Mouse (Mus musculus) CD4-positive, CD25-positive, alpha-beta regulatory T cell, adult 4 months (primary cell): ENCODE measurements around the gene Radil. TPM values are rescaled to one million over a fixed set of nuclear protein-coding genes. Genes with fewer than 3 reads are reported as not detected.

Source experiments
- ATAC-seq: one replicate; pipeline ENCODE4 v1.8.0; 2017
- polyA plus RNA-seq, 2 experiments: library from polyadenylated mRNA; unstranded; fragments of 100-300 nt; shearing (Covaris generic); gene quantifications; one replicate each; pipeline ENCODE4 v1.2.1; 2017

Radil gene
- polyA plus RNA-seq, 2 experiments from 2014 or later = not detected

- ATAC-seq = no peak
Measured at GRCm38 (mm10) chr5:142537286-142537685, 13.6 kb downstream of the Radil start.

DNA sequence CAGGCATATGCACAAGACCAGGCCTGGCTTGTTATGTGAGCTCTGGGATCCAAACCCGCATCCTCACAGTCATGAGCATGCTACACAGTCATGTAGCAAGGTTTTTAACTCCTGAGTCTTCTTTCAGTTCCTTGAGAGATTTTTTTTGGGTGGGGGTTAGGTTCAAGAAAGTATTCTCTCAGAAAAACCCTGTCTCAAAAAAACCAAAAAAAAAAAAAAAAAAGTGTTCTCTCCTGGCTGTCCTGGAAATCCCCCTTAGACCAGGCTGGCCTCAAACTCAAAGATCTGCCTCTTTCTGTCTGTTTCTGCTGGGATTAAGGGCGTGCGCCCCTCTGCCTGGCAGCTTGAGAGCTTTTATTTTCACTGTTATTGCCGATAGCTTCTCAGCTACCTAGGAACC, 15.5 kb downstream of the Radil start:
- no peak for ATAC-seq

DNA sequence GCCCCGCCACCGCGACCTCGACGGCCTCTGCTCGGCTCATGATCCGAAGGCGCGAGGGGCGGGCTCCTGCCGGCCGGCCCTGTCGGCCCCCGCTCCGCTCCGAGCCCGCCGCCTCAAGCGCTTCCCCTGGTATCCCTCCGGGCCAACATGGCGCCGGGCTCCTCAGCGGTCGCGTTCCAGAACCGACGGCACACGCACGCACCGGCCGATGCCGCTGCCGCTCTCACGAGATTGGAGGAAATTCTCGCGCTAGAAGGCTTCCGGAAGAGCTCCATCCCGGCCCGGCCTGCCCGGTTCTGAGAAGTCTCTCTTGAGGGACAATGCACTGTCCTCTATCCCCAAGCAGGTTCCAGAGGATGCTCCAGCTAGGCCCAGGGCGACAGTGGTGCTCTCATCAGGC, 21.0 kb downstream of the Radil start, which contains the start of gene Papolb:
TSS of gene Papolb (minus strand) at position 162 of the 400 bp plus-strand sequence.
- ATAC-seq = no peak

GRCm38 (mm10) chr5:142524711-142525464, 26.0 kb downstream of the Radil start:
- no peak for ATAC-seq

DNA sequence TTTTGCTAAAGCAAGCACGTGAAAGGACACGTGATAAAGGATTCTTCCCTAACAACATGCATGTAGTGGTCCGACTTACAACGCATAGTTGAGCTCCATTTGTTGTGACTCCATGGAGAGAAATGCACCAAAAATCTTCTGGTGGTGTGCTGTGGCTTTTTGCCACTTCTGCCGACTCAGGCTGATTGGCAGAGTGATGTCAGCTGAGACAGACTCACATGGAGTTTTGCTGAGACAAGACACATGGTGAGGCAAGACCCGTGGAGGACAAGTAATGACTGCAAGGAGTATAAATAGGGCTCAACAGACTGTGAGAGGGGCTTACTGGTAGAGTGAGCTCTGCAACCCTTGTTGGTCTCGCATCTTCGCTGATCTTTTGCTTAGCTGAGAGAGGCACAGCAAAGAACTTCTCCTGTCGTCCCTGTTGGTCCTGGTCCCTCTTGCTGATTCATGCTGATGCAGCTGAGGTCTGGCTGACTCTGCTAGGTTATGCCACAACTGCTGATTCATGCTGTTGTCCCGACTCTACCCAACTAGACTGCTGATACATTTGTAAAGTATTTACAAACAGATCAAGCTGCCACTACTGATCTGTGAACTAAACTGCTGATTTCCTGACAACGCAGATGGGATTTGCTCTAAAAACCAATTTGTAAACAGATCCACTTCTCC, 29.6 kb downstream of the Radil start:
- ATAC-seq = no peak

- ATAC-seq = no peak
Measured at GRCm38 (mm10) chr5:142520360-142520759, 30.5 kb downstream of the Radil start.

DNA sequence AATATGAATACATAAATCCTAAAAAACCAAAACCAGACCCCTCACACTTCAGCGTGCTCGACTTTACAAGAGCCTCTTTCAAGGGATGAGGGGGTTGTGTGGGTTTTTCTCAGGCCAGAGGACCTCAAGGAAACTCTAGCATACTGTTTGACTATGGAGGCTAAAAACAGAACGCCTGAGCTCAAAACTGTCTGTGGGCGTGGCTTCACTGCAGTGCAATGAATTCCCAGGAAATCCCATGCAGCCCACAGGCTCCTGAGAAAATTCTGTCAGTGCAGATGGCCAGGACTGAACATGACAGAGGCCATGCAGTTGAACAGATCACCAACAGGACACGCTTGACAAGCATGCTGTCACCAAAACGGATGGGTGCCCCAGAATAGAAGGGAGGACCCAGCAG, 31.9 kb downstream of the Radil start:
- no peak for ATAC-seq

DNA sequence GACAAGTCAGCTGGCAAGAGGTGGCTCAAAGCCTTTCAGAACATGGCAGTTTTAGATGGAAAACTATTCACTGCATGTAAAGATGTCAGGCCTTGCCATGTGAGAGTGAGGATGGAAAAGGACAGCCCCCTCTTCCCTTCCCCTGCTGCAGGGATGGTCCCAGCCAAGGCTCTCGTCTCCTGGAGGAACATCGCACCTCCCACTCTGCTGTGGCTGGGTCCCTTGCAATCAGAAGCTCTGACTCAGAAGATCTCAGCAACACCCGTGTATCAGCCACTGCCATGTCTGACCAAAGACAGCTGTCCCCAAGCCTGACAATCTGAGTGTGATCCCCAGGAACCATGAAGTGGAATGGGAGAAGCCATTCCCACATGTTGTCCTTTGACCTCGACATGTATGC, 38.8 kb downstream of the Radil start:
- ATAC-seq = no peak

- ATAC-seq = no peak
Measured at GRCm38 (mm10) chr5:142510061-142510414, 40.9 kb downstream of the Radil start.

GRCm38 (mm10) chr5:142509141-142510060, 41.5 kb downstream of the Radil start:
- ATAC-seq = no peak

DNA sequence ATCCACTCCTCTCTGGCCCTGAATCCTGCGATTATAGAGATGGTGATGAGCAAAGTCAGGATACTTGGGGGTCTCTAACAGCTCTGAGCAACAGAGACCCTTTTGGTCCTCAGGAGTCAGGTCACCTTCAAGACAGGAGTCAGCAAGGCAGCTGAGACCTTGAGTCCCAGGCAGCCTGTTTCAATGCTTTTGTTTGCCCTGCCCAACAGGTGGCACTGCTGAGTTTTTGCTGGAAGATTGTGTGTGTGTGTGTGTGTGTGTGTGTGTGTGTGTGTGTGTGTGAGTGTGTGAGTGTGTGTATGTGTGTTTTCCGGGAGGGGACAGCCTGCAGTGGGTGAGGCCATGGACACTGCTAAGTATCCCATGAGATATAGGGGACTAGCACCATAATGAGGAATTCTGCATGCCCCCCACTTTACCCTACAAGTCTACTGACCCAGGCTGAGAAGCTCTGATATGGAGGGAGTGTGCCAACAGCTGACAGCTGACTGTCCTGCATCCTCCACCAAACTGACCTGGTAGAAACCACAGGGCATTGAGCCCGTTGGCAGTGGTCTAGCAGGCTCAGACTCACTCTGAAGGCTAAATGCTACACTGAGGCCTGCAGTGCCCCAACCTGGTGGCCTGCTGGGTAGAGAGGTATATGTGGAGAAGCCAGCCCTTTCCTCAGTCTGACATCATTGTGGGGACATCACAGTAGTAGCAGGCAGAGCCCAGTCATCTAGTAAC, 45.0 kb downstream of the Radil start:
- ATAC-seq = no peak

GRCm38 (mm10) chr5:142504175-142504574, 46.7 kb downstream of the Radil start:
- ATAC-seq = no peak

DNA sequence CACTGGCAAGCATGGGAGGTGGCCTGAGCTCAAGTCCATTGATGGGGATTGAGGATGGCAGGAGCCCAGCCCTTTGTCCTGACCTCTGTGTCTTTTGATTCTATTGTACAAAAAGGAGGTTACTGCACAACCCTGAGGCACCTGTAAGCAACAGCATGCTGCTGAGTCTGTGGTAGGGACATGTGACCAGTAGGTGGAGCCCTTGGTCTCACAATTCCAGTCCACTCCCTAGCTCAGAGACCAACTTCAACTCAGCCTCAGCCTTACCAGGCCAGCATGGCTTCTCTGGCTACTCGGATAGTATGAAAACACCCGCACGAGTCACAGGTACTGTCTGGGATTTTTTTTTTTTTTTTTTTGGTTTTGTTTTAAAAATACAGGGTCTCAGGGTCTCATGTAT, 48.5 kb downstream of the Radil start:
- no peak for ATAC-seq

DNA sequence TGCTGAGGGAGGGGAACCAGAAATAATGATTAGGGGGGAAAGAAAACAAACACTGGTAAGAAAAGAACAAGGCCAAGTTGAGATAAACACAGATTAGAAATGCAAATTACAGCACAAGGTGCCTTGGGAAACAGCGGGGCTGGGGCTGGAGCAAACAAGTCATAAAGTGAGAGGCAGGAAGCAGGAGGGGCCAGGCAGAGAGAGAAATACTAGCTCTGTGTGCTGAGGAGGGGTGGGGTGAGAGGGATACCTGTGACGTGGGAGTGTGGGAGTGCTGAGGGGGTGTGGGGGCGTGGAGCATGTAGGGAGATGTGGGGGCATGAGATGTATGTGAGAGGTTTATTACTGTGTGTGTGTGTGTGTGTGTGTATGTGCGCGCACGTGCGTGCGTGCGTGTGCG, 50.0 kb downstream of the Radil start:
- no peak for ATAC-seq

- ATAC-seq = no peak
Measured at GRCm38 (mm10) chr5:142498964-142499363, 51.9 kb downstream of the Radil start.

DNA sequence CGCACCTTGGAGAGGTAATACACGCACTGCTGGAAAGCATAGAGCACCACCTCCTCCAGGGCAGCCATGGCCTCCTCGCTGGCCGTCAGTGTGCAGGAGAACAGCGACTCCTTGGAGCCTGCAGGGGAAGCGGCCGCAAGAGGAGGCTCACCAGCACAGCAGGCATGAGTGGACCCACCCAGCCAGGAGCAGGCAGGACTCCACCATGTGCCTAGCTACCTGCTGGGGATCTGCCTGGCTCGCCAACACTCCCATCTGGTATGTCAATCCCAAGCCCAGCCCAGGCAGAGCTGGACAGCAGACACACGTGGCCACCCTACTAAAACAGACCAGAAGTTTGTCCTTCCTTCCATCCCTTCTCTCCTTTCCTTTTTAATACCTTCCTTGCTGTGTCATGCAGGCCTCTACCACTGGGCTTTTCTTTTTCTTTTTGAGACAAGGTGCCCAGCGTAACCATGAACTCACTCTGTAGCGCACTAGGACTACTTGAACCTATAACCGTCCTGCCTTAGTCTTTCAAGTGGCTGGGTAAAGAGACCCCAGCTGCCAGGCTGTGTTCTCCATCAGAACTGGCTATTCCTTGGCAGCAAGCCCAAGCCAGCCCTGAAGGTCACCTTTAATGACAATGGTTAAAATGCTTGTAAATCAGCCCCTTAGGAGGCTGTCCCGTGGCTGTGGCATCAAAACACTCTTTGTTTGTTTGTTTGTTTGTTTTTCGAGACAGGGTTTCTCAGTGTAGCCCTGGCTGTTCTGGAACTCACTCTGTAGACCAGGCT, 55.4 kb downstream of the Radil start:
- no peak for ATAC-seq

DNA sequence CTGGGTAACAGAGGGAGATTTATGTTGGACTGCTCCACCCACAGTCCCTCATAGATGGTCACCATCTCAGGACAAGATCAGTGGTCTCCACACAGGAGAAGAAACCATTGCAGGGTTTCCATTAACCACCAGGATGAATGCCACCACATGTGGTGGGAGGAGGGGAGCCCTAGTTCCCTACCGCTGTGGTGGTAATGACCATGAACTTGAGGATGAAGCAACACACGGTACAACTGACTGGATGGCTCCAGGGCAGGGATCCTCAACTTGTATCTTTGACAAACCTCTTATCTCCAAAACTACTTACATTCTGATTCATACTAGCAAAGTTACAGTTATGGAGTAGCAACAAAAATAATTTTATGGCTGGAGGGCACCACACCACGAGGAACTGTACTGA, 57.6 kb downstream of the Radil start:
- no peak for ATAC-seq

GRCm38 (mm10) chr5:142489955-142490707, 60.8 kb downstream of the Radil start:
- no peak for ATAC-seq

- no peak for ATAC-seq
Measured at GRCm38 (mm10) chr5:142486654-142487053, 64.2 kb downstream of the Radil start.

DNA sequence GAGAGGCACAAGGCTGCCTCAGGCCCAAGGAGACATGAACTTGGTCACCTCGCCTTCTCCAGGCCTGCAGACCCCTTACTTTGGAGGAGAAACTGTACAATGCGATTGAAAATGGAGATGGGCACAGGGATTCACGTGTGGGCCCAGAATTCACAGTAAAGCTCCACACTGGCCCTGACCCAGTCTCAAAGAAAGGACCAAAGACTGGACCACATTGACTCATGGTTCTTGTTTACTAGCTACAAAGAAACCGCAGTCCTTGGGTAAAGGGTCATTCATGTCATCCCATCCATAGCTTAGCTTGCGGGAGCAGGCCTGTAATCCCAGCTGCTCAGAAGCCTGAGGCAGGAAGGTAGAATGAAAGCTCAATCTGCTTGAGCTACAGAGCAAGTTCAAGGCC, 67.3 kb downstream of the Radil start:
- ATAC-seq = no peak

DNA sequence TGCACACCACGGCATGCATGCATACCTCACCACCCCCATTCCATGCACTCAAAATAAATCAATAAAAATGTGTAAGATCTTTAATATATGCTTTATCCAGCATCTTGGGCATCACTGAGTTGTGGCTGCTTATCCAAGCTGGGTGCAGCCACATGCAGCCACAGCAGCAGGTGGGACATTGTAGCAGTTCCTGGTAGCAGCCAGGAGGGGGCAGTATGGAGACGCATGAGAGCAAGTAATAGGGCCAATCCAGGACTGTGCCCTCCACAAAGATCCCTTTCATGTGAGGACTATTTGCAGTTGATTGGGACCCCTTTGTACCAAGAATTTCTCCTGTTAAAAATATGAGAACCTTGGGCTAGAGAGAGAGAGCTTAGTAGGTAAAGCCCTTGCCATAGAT, 68.4 kb downstream of the Radil start:
- ATAC-seq = no peak
